Mouse (Mus musculus) heart, embryonic 14.5 days (tissue): ENCODE measurements at regions not wholly inside any gene's neighbourhood (a gene's known extent, or its start where the extent isn't known, plus 50 kb on each side); places are given as distances from the start of the nearest gene placed in this dataset.
"Not testable (repeated sequence)": the region's sequence is repeated elsewhere in the genome, so short reads cannot be mapped to it uniquely, and the experiment has no call there.

Source experiments
- ATAC-seq: fragments of 200-750 bp; cut with Nextera tagmentation; 2 replicates; pipeline ENCODE4 v1.8.0; 2017; ENCODE audit warnings: low read depth, moderate TSS enrichment; ENCODE audit not compliant: insufficient number of reproducible peaks, insufficient read depth, low FRiP score
- H3K27ac ChIP-seq, 2 experiments: fragments of 200-500 bp in 1 of 2; fragments of 300-500 bp in 1 of 2; sonication (generic) in 1 of 2; replicated peaks in 1 of 2; 2 replicates each; pipeline ENCODE4 v1.5.1; 2012 to 2014; ENCODE audit warnings: low read depth in 2 of 2, low read length in 2 of 2, control low read depth in 1 of 2, mild to moderate bottlenecking in 1 of 2, mixed read lengths in 1 of 2; ENCODE audit not compliant: control insufficient read depth in 1 of 2, insufficient read depth in 1 of 2
- H3K27me3 ChIP-seq: fragments of 300-500 bp; sonication (generic); 2 replicates; pipeline ENCODE4 v1.6.1; 2014; ENCODE audit warnings: mild to moderate bottlenecking, low read length, control low read depth; ENCODE audit not compliant: control insufficient read depth, insufficient read depth
- H3K36me3 ChIP-seq: fragments of 300-500 bp; sonication (generic); 2 replicates; pipeline ENCODE4 v1.6.1; 2014; ENCODE audit warnings: mild to moderate bottlenecking, control low read depth, low read length, mixed read lengths; ENCODE audit not compliant: control insufficient read depth, insufficient read depth
- H3K4me1 ChIP-seq, 2 experiments: fragments of 200-500 bp in 1 of 2; fragments of 300-500 bp in 1 of 2; sonication (generic) in 1 of 2; 2 replicates each; pipeline ENCODE4 v1.6.1; 2012 to 2014; ENCODE audit warnings: low read length in 2 of 2, control low read depth in 1 of 2, mixed read lengths in 1 of 2; ENCODE audit not compliant: control insufficient read depth in 2 of 2, insufficient read depth in 2 of 2
- H3K4me2 ChIP-seq: fragments of 300-500 bp; sonication (generic); 2 replicates; pipeline ENCODE4 v1.6.1; 2014; ENCODE audit warnings: mild to moderate bottlenecking, low read length
- H3K4me3 ChIP-seq, 2 experiments: fragments of 200-500 bp in 1 of 2; fragments of 300-500 bp in 1 of 2; sonication (generic) in 1 of 2; 2 replicates each; pipeline ENCODE4 v1.5.1; 2012 to 2014; ENCODE audit warnings: low read length in 2 of 2, mild to moderate bottlenecking in 2 of 2, control low read depth in 1 of 2, low read depth in 1 of 2, moderate library complexity in 1 of 2; ENCODE audit not compliant: control insufficient read depth in 1 of 2, insufficient read depth in 1 of 2
- H3K9ac ChIP-seq: fragments of 300-500 bp; sonication (generic); 2 replicates; pipeline ENCODE4 v1.6.1; 2014; ENCODE audit warnings: mild to moderate bottlenecking, low read length
- H3K9me3 ChIP-seq: fragments of 300-500 bp; sonication (generic); 2 replicates; pipeline ENCODE4 v1.6.1; 2016; ENCODE audit warnings: low read length, control low read depth; ENCODE audit not compliant: control insufficient read depth
- WGBS: fragments of 180-500 bp; shearing (Covaris S2); extraction: QIAGEN DNeasy Blood & Tissue Kit; methylation state at CpG from one replicate; pipeline ENCODE4 v1.1.7; 2014; 5-methylcytosine and 5-hydroxymethylcytosine counted together

DNA sequence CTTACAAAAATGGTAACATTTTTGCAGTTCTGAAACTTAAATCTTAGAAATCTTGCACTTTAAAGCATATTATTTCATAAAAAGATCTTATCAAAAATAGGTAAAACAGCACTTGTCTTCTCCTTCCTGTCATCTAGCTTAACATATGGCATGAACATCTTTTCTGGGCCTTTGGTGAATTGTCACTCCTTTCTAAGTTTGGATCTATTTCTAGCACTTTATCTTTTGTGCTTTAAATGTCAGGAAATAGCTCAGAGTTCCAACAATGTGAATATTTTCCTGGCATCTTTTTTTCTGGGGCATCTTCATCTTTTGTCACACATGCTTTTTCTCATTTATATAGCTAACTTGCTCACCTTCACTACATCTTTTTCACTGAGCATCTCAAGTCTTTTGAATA is 527.4 kb upstream of the Gm5150 start:
- Histone ChIP-seq H3K9me3 (no peaks in the 10 kb centered on the region), H3K4me3 (no peak overlapping the region), H3K27me3 (no peaks in the 10 kb centered on the region), H3K27ac (no peak overlapping the region), H3K36me3 (no peaks in the 10 kb centered on the region), H3K4me1 (no peaks in the 10 kb centered on the region), H3K9ac (no peak overlapping the region), H3K4me2 (no peak overlapping the region)
- no peak for ATAC-seq

GRCm38 (mm10) chr3:16527511-16527910 is 521.3 kb upstream of the Gm5150 start:
- not testable (repeated sequence) for H3K9me3 ChIP-seq, H3K4me2 ChIP-seq, H3K36me3 ChIP-seq, H3K4me3 ChIP-seq, H3K27ac ChIP-seq, H3K9ac ChIP-seq, ATAC-seq, H3K27me3 ChIP-seq, H3K4me1 ChIP-seq
- 68% methylated on average over 6 of the region's 6 CpGs for WGBS

- not testable (repeated sequence) for H3K9ac ChIP-seq, H3K36me3 ChIP-seq, H3K4me3 ChIP-seq, H3K27ac ChIP-seq, H3K27me3 ChIP-seq, H3K4me1 ChIP-seq, H3K4me2 ChIP-seq, ATAC-seq, H3K9me3 ChIP-seq
- 60% methylated on average over 3 of the region's 3 CpGs for WGBS
Measured at GRCm38 (mm10) chr3:16488431-16488830, 482.2 kb upstream of the Gm5150 start.

DNA sequence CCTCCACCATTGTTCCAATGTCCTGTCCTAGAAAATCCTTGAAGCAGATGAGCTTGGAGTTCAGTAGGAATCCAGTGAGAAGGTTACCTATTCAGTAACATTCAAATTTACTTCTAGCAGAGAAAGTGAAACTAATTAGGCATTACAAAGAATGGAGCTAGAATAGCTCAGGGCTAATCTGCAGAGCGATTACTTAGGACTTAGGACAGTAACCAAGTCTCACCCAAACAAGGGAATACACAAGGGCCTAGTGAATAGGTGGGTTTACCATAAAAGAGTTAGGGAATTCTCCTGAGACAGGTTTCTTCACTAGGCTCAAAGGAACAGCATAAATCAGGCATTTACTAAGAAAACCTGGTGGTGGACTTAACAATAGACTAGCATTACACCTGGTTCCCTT is 476.5 kb upstream of the Gm5150 start:
- WGBS = 78% methylated on average over 1 of the region's 1 CpGs
- no peak for ATAC-seq
- no peaks in the 10 kb centered on the region for H3K27me3 ChIP-seq
- no peak overlapping the region for H3K9ac ChIP-seq
- no peaks in the 10 kb centered on the region for H3K9me3 ChIP-seq
- H3K27ac ChIP-seq = no peak overlapping the region
- no peaks in the 10 kb centered on the region for H3K4me1 ChIP-seq
- H3K4me3 ChIP-seq = no peak overlapping the region
- no peak overlapping the region for H3K4me2 ChIP-seq
- H3K36me3 ChIP-seq = no peaks in the 10 kb centered on the region

DNA sequence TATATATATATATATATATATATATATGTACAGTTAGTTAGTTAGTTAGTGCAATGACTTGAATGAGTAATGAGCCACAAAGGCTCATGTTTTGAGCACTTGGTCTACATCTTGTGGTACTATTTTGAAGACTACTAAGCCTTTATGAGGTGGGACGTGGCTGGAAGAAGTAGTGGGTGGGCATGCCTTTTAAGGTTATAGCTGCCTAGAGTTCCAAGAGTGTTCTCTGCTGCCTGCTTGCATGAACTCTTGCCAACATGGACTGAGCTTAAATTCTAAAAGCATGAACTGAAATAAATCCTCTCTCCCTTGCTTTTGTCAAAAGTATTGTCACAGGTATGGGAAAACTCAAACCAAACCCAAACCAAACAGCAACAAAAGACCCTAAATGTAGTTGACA is 465.1 kb upstream of the Gm5150 start:
- Histone ChIP-seq H3K27me3 (no peaks in the 10 kb centered on the region), H3K4me1 (no peaks in the 10 kb centered on the region), H3K9ac (no peak overlapping the region), H3K36me3 (no peaks in the 10 kb centered on the region), H3K27ac (no peak overlapping the region), H3K9me3 (no peaks in the 10 kb centered on the region), H3K4me2 (no peak overlapping the region), H3K4me3 (no peak overlapping the region)
- 57% methylated on average over 1 of the region's 1 CpGs for WGBS
- no peak for ATAC-seq

GRCm38 (mm10) chr3:16466388-16466787 is 460.2 kb upstream of the Gm5150 start:
- Histone ChIP-seq H3K4me1 (no peaks in the 10 kb centered on the region), H3K9me3 (no peaks in the 10 kb centered on the region), H3K4me3 (no peak overlapping the region), H3K4me2 (0 out of 2 replicates have a peak overlapping the region, but pooled peaks have one; percentile 6), H3K9ac (no peak overlapping the region), H3K27me3 (no peaks in the 10 kb centered on the region), H3K27ac (no peak overlapping the region), H3K36me3 (no peaks in the 10 kb centered on the region)
- WGBS = 16% methylated on average over 9 of the region's 9 CpGs
- ATAC-seq = no peak

GRCm38 (mm10) chr3:16465357-16465756 is 459.1 kb upstream of the Gm5150 start:
- 54% methylated on average over 3 of the region's 3 CpGs for WGBS
- H3K36me3 ChIP-seq = no peaks in the 10 kb centered on the region
- no peaks in the 10 kb centered on the region for H3K9me3 ChIP-seq
- no peak overlapping the region for H3K4me3 ChIP-seq
- no peak for ATAC-seq
- H3K4me1 ChIP-seq = no peaks in the 10 kb centered on the region
- no peaks in the 10 kb centered on the region for H3K27me3 ChIP-seq
- H3K4me2 ChIP-seq = no peak overlapping the region
- no peak overlapping the region for H3K27ac ChIP-seq
- H3K9ac ChIP-seq = no peak overlapping the region

DNA sequence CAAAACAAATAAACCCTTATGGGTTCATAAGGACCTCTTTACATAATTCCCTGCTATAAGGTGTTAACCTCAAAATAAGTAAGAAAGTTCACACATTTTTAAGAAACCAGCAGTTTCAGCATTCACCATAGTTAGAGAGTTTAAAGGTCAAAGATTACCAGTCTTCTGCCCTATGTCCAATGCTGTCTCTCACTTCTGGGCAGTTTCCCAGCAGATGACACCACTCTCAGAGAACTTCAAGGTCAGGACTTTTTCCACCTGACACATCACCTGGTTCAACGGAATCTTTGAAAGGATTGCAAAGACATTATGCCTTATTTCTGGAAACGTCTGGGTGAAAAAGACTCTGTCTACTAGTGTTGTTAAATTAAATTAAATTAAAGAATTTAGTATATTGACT is 458.1 kb upstream of the Gm5150 start:
- no peaks in the 10 kb centered on the region for H3K9me3 ChIP-seq
- 56% methylated on average over 2 of the region's 2 CpGs for WGBS
- H3K27me3 ChIP-seq = no peaks in the 10 kb centered on the region
- no peak overlapping the region for H3K9ac ChIP-seq
- no peak overlapping the region for H3K4me2 ChIP-seq
- no peaks in the 10 kb centered on the region for H3K36me3 ChIP-seq
- no peak for ATAC-seq
- no peak overlapping the region for H3K27ac ChIP-seq
- H3K4me1 ChIP-seq = no peaks in the 10 kb centered on the region
- H3K4me3 ChIP-seq = no peak overlapping the region
